Mouse (Mus musculus) erythroid progenitor cell, adult 5-6 weeks (primary cell): ENCODE data around the gene Ppp1r9a. TPM values are rescaled to one million over a fixed set of nuclear protein-coding genes. Genes with fewer than 3 reads are reported as not detected.

Experiments
- ATAC-seq: replicated peaks from 2 replicates; pipeline ENCODE4 v1.8.0; 2016; ENCODE audit warnings: moderate number of reproducible peaks, mild to moderate bottlenecking, moderate TSS enrichment, inconsistent platforms; ENCODE audit not compliant: poor library complexity, low FRiP score, severe bottlenecking
- total RNA-seq, 2 experiments: library from RNA; stranded (forward) in 1 of 2; stranded (reverse) in 1 of 2; fragments of 150-400 nt in 1 of 2; fragments of 186-747, 209-891 nt in 1 of 2; gene quantifications; 2 replicates each; pipeline versions ENCODE4 v1.2.3 to v1.2.4; 2015 to 2017; ENCODE audit warnings: low replicate concordance in 2 of 2

Gene Ppp1r9a
- total RNA-seq, 2 experiments from 2014 or later, result 0.30 to 0.42 TPM

DNA sequence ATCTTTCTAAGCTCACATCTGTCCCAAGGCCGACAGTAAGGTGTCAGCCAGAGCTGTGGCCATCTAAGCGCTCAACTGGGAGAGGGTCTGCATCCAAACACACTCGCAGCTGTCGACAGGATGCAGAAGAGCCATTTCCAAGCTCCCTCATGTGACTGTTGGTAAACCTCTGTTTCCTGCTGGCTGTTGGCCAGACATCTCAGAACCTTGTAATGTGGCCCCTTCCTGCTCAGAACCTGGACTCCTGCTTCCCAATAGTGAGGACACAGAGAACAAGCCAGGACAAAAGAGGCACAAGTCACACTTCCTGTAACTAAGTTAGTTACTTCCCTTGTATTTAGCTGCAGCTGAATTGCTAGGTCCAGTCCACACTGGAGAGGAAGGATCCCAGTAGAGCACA is 190.8 kb downstream of the Ppp1r9a start:
- no peak for ATAC-seq

DNA sequence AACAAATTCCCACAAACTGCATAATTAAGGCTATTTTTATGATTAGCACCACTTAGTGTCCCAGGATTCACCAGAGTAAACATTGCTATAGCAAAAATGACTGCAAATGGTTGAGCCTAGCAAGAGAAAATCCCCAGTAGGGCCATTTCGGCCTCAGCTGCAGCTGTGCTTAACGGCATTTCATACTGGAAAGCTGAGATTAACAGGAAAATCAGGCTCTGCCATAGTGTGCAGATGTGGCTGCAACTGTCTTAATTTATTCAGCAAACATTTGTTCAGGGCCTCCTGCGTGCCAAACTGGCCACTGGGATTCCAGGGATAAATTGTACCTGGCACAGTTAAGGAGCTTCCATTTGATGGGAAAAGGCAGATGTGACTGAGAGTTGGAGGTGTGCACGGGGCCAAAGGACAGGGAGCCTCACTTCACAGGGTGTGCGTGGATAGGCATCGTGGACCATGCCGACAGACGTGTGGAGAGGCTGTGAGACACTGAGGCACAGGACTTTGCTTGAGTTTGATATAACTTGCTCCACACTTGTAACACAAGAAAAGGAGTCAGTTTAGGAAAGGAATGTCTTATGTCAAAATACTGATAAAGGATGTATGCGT is 192.8 kb downstream of the Ppp1r9a start:
- no peak for ATAC-seq

DNA sequence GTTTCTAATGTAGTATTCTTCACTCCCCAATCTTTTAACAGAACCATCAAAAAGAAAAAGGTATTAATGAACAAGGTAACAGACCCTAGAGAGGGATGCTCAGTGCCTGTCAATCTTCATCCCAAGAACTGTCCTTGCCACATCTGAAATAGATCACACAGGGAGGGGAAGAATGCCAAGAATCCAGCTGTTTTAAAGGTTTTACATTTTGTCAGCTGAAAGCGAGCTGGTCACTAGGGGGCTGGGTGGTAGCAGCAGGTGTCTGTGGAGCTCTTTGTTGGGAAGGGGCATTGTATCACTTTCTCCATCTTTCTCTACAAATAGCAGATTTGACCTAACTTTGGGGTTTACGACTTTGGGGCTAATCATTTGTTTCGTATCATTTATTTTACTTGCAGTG is 194.6 kb downstream of the Ppp1r9a start:
- no peak for ATAC-seq

DNA sequence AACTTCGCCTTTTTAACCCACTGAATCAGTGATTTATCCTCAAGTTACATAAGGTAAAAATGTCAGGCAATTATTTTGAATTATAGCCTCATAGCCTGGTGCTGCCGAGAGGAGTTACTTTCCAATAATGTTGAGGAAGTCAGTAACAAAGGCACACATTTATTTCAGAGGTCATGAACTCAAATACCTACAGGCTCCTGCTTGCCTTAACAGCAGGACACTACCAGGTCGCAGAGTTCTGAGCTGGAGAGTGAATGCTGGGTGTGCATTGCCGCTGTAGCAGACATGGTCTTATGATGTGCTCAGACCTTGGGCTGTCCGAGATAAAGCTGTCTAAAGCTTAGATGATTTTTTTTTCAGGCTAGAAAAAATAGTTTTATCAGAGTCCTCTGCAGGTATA is 196.6 kb downstream of the Ppp1r9a start:
- no peak for ATAC-seq

DNA sequence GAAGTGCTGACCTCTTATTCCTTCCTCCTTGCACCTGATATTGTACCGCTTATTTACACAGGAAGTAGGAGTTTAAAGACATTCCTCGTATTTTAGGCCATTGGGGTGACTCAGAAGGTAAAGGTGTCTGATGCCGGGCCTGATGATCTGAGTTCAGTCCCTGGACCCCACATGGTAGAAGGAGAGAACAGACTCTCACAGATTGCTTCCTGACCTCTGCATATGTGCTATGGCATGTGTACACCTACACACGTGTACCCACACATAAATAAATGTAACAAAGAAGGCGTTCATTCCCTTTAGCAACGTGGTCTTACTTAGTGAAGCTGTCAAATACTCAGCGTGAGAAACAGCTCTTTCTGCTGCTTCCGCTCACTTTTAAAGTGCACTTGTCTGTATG is 197.1 kb downstream of the Ppp1r9a start:
- no peak for ATAC-seq

DNA sequence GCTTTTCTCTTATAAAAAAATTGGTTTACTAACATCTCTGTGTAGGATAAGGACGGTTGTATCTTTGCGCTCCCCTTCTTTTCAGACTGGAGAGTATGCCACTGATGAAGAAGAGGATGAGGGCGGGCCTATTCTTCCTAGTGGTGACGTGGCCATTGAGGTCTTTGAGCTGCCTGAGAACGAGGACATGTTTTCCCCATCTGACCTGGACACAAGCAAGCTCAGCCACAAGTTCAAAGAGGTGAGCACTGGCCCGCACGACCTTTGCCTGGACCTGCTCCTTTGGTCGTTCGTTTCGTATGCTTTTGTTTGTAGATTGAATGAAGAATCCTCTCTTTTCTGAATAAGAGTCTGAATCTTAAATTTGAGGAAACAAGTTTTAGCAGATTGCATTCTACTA is 197.6 kb downstream of the Ppp1r9a start:
- no peak for ATAC-seq

DNA sequence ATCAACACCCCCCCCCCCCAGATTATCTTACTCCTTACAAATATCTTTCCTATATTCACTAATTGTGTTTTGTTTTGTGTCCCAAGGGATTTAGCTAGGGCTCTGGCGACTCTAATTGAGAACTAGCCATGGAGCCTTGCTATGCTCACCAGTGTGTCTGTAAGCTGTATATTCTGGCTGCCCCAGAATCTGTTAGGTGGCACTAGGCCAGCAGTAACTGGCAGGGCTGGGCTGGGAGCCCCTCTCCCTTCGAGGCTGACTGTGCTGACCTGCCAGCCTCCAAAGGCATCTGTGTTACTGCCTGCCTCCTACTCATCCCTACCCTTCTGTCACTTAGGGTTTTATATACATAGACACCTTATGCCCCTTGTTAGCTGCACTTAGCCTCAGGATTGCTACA is 200.0 kb downstream of the Ppp1r9a start:
- ATAC-seq, result no peak

DNA sequence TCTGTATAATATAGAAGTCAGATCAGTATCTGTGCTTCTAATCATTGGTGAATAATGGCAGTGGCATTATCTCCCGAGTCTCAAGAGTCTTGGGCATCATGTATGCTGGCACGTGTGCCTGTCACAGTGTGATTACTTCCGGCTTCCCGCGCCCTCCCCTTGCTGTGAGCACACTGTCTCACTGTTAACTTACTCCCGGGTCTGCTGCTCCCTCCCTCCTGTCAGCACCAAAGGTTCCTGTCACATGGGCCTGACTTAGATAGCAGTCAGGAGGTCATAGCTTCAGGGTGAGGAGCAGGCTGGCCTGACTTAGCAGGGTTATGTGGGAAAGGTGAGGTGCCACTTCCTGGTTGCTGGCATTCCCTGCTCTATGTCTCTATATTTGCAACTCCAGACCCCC is 201.1 kb downstream of the Ppp1r9a start:
- no peak for ATAC-seq

DNA sequence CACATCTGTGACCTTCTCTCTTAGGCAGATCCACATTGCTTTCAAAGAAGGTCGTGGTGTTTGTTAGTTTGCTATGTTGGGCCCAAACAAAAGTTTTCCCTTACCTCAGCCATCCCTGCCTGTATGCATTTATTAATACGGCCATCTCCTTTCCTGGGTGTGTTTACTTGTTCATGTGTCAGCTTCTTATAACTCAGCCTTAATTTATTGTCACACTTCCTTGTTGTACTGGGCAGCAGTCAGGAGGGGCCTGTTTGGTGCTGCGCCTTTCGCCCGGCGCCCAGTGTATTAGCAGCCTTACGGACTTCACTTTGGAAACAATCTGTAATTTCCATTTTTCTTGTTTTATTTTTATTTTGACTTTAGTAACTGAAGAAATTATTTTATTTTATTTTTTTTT is 201.5 kb downstream of the Ppp1r9a start:
- no peak for ATAC-seq

DNA sequence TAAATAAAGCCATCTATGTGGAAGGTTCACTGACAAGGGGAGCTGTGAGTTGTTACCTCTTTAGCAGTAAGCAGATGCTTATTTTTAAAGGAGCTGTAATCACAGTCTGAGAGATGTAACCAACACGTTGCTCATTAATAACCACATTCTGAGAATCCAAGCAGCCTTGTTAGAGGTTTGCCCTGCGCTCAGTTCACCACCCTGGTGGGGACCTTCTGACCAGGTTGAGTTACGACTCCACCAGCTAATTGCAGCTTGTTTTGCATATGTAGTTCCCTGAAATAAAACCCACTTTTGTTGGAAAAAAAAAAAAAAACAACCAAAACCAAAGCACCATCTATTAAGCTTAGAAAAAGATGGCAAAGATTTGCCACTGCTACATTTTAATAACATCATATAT is 205.8 kb downstream of the Ppp1r9a start:
- no peak for ATAC-seq

DNA sequence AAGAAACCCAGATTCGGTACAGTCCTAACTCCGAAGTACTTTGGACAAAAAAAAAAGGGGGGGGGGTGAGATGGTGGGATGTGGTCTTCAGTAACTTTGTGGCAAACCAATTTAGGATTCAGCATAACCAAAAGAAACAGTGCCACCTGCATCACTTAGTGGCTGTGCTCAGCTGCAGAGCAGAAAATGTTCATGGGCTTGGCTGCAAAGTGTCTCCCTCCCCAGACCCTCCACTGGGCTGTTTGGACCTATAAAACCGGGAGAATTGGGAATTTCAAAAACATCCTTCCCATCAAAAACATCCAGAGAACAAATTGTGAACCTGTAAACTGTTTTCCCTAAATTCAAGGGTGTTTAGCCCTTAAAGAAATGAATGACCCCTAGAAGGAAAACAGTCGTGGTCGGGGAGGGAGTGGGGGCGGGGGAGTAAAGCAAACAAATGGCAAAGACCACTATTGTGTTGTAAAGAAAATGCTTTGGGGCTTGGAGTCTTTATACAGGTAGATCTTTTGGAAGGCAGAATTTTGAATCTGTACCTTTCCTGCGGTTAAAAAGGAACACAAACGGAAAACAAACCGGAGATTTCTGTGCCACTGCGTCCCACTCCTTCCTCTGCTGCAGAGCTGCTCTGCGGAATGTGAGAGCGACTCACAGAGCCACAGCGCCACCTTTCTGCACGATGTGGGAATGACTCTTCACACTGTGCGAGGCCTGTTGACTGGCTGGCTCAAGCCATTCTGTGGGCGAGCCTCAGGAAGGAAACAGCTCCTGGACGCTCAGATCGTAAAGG is 207.4 kb downstream of the Ppp1r9a start:
- peak; percentile 95 for ATAC-seq

DNA sequence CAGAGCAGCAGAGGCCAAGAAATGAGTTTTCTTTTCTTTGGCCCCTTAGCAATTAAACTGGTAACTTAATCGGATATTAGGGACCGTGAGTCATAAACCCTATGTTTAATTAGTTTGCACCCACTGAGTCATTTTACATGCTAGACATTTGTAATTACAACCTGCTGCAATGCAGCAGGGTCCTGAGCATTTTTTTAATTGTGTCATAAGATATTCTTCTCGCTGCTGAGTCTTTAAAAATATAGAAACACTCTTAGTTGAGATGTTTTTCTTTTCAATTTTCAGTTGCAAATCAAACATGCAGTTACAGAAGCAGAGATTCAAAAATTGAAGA is 208.0 kb downstream of the Ppp1r9a start:
- ATAC-seq, result peak; percentile 21; the same call in 1 of the 2 replicates

DNA sequence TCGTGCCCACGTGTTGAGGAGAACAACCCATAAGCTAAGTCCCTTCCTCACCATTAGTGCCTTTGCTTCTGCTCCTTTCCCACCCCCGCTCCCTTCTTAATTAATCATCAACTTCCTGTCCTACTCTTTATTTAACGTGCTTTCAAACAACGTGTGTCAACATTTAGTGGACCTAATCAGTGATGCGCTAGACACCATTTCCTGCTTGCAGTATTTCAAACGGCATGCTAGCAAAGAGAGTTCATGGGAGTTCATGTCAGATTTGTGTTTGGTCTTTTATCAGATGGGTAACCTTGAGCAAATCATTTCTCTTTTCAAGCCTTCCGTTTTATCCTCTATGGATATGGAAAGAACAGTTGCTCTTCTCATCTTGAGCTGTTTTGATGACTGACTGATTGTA is 210.4 kb downstream of the Ppp1r9a start:
- ATAC-seq, result no peak

DNA sequence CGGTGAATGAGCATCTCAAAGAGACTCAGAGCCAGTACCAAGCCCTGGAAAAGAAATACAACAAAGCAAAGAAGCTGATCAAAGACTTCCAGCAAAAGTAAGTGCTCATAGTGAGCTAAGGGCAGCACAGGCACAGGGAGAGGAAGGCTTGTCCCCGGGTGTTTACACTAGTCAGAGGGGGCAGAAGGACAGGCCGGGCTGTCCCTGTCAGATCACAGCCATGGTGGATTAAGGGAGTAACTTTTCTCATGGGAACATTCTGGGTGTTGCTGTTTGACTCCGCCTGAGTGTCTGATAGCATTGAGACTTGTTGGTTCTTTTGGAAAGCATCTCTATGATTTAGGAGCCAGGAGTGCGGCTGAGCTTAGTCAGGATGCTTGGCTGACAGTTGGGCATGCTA is 211.0 kb downstream of the Ppp1r9a start:
- no peak for ATAC-seq

DNA sequence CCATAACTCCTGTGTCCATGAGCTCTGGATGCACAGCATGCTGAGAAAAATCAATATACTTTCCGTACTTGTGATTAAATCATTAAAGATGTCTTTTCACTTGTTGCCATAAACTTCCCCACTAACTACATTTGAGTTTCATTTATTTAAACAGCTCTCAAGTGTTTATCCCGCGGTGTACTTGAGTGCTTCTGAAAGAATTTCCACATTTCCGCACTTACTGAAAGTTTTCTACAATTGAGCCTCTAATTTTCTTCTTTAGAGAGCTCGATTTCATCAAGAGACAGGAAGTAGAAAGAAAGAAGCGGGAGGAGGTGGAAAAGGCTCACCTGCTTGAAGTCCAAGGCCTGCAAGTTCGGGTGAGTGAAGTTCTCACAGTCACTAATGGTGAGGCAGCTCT is 212.1 kb downstream of the Ppp1r9a start:
- no peak for ATAC-seq

DNA sequence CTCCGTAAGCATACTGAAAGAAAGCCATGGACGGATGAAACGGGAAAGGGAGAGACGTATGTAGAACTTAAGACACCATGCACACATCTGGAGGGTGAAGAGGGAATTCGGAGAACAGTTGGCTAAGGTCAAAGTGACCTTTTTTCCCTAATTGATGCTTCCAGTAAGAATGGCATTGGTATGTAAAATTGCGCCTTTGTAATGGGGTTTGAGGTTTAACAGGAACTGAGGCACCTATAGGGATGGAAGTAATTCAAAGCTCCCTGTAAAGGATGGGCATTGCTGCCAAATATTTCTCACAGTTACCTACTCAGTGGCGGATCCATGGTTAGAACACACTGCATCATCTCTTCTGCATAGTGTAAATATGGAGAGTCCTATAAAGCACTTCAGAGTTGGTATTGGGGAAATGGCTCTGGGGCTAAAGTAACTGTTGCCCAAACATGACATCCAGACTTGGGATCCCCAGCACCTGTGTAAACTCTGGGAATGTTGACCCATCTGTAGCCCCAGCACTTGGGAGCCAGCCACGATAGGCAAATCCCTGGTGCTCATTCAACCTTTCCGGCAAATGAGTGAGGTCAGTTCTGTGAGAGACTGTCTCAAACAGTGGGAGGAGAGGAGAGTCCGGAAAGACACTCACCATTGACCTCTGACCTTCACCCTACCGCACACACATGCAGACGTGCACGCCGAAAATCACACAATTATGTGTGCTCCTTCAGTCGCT is 216.6 kb downstream of the Ppp1r9a start:
- ATAC-seq, result no peak

DNA sequence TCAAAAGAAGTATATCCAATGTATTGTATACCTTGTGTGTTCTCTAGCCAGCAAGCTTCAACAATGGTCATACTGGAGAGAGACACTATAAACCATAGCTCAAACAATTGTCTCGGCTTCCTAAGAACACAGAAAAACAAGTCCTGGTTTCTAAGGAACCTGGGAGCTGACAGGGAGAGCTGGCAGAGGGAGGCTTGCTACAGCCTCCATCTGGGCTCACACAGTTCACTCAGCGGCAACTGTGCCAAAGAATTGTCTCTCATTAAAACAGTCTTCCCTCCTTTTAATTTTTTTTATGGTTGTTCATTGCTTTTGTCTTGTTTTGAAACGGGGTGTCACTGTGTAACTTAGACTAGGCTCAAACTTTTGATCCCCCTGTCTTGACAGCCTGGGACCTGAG is 217.5 kb downstream of the Ppp1r9a start:
- no peak for ATAC-seq

DNA sequence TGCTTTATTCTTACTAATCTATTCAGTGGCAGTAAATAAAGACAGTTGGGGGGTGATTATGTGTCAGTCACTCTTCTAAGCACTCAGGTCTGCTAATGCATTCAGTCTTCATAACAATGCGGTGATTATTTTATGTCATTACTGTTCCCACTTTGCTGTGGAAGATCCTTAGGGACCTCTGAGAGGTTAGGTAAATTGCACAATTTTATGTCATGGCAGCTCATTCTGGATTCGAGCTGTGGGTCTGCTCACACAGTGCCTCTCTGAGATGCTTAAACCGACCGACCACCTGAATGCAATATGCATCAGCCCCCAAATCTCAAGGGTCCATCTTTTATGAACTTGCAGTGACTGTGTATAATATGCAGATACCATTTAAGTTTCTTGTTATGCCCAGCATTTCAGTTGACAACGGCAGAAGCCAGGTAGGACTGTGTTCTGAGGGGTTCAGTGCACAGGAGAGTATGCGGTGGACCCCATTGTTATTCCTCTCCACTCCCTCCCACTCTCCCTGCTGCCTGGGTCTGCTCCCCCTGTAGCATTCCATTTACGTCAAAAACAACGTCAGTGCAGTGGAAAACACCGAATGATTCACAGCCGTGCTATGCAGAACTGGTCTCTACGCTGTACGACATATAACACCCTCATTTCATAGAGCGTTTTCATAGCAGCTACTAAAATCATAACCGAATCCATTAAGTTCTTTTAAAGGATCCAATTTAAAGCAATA is 226.8 kb downstream of the Ppp1r9a start:
- ATAC-seq, result no peak

DNA sequence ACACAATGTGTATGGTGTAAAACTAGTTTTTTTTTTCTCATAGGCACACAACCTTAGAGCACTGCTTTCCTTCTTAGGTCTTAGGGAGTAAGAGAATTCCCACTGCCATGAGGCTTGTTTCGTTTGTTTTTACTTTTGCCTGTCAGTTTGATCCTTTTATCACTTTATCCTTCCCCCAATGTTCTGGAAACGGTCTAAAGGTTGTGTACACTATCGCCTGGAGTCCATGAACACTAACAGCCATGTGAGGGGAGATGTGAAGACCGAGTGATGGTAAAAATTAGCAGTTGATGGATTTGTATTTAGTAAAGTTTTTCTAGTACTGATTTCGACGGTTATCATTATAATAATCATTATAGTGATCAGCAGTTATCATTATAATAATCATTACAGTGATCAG is 232.3 kb downstream of the Ppp1r9a start:
- ATAC-seq, result no peak

DNA sequence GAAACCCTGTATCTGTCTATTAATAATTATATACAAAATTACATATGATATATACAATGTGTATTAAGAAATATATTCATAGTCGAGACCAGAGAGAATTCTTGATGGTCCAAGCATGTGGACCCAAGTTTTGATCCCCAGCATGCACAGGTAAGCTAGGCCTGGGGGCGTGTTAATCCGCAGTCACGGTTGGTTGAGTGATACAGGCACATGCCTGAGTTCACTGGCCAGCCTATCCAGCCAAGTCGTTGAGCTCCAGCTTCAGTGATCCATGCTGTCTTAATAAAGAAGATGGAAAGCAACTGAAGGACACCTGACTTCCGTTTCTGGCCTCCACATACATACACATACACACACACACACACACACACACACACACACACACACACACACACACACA is 233.3 kb downstream of the Ppp1r9a start:
- no peak for ATAC-seq
